Mouse (Mus musculus): ENCODE data around the gene Coq4.

Gene Coq4

DNA sequence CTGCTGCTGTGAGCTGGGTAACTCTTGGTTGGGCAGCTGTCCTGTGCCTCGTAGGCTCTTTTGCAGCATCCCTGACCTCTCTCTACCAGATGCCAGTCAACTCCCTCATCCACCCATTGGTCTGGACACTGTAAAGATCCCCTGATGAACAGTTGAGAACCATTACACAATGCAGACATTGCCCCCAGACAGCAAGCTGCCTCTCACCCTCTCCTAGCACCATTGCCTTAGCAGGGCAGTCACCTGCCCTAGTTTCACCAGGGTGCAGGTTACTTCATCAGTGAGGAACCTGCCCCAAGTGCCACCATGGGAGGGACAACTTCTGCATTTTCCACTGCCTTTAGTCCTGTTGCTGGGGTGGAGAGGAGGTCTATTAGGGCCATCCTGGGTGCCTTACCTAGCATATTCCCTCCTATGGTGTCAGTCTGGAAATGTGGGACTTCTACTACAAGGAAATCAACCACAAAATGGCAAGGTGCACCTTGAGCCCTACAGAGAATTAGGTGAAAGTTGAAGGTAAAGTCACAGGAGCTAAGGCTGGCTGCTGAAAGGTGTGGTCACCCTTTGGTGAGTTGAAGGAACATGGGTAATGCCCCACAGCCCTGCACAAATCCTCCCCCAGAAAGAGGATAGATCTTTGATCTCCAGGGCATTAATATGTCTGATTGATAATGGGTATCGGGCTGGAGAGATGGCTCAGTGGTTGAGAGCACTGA, 5.6 kb downstream of the Coq4 start:
- in situ Hi-C loops (cut with MboI; ENCODE audit: low sequenced_read_pairs) = no loop called here

DNA sequence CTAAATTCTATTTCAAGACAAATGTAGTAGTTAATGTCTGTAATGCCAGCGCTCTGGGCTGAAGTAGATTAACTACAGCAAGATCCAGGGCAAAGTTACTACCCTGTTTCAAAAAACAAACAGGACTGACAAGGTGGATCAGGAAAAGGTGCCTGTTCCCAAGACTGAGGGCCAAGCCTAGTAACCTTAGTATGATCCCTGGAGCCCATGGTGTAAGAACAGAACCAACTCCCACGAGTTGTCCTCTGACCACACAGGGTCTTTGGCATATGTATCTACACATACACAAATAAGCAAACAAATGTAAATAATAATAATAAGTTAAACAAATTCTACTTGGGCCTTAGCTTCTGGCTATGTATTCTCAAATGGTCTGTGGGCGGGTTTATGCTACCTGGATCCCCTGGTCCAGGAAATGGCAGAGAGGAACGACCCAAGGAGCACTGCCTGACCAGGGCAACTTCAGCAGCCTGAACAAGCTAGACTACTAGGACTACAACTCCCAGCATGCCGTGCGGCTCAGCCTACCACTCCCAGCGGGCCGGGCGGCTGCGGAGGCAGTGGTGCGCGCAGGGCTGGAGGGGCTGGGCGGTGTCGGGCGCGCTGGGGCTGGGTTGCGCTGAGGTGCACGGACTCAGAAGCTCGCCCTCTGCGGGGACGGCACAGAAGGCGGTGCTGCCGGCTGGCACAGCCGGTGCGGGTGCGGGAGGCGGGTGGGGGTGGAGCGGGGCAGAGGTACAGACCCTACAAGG, 15.0 kb downstream of the Coq4 start, which contains the start of gene Slc27a4:
Slc27a4 (plus strand) TSS at position 560 of the 752 bp plus-strand sequence.
- in situ Hi-C loops (cut with MboI; ENCODE audit: low sequenced_read_pairs) = no loop called here

DNA sequence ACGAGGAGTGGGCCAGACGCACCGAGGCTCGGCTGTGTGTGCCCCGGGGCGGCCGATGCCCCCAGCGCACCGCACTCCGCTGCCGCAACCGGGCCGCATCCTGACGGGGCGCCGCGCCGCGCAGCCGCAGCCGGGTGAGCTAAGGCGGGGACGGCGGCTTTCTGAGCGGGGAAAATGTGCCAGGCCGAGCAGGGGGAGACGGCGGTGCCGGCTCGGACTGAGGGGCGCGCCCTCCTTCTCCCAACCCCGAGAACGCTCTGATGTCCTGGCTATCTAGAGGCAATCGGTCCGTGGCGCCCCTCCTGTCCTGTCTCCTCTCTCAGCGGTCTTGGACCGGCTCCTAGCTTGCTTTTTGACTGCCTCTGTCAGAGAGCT, 15.5 kb downstream of the Coq4 start:
- in situ Hi-C loops (cut with MboI; ENCODE audit: low sequenced_read_pairs) = no loop called here

DNA sequence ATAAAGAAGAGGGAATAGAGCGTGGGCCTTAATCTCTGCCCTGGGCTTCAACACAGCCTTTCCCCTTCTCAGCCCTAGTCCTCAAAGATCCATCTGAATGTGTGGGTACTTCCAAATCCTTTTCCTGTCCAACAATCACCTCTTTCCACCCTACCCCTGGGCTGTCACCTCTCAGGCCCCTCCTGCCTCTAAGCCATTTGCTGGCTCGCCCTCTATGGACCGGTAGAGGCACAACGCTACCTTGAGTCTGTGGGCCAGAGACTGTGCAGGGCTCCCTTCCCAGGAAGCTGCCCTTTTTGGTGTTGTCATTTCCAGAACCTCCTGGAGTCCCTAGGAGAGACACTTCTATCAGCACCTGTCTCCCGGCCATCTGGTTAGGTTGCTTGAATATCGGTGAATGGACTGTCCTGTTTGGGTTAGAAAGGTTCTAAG, 16.1 kb downstream of the Coq4 start:
- in situ Hi-C loops (cut with MboI; ENCODE audit: low sequenced_read_pairs) = no loop called here

DNA sequence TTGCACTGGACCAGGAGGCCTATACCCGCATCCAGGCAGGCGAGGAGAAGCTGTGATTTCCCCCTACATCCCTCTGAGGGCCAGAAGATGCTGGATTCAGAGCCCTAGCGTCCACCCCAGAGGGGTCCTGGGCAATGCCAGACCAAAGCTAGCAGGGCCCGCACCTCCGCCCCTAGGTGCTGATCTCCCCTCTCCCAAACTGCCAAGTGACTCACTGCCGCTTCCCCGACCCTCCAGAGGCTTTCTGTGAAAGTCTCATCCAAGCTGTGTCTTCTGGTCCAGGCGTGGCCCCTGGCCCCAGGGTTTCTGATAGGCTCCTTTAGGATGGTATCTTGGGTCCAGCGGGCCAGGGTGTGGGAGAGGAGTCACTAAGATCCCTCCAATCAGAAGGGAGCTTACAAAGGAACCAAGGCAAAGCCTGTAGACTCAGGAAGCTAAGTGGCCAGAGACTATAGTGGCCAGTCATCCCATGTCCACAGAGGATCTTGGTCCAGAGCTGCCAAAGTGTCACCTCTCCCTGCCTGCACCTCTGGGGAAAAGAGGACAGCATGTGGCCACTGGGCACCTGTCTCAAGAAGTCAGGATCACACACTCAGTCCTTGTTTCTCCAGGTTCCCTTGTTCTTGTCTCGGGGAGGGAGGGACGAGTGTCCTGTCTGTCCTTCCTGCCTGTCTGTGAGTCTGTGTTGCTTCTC, 28.5 kb downstream of the Coq4 start:
- in situ Hi-C loops (cut with MboI; ENCODE audit: low sequenced_read_pairs) = no loop called here

DNA sequence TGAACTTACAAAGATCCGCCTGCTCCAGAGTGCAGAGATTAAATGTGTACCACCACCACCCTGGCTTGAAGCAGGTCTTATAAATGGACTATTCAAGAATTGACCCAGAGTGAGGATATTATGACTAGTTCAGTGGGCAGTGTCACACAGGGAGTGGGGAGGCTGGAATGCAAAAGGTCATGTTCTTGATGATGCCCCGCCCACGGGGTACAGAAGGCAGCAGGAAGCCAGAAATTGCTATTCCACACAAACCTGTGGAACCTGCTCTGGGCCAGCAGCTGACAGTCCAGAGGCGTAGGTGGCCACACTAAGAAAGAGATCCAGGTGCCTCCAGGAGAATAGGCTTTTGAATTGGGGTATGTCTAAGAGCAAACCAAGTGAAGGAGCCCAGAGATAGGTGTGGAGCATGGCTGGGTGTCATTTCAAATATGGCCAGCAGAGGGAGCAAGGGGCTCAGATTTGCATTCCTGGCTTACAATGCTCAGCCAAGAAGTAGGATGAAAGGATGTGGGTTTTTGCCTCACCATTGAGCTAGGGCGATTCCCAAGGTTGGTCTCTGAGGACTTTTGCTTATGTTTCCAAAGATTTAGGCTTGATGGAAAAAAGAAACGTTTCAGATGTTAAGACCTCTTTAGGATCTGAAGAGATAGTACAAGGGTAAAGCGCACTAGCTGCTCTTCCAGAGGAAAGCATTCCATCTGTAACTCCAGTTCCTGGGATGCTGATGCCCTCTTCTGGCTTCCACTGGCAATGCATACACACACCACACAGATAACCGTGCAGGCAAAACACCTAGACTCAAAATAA, 30.3 kb downstream of the Coq4 start:
- in situ Hi-C loops (cut with MboI; ENCODE audit: low sequenced_read_pairs) = no loop called here

DNA sequence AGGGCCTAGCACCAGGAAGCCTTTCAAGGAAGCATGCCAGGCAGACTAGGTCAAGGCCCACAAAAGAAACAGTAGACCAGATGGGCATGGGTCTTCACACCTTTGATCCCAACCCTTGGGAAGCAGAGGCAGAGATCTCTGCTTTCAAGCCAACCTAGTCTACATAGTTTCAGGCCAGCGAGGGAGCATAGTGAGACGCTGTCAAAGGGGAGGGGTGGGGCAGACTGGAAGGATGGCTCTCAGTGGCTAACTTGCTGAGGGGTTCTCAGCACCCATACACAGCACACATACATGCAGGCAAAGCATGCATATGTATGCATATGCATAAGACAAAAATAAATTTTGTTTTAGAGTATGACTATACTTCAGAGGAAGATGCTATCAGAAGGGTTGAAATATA, 32.1 kb downstream of the Coq4 start:
- in situ Hi-C loops (cut with MboI; ENCODE audit: low sequenced_read_pairs) = no loop called here

DNA sequence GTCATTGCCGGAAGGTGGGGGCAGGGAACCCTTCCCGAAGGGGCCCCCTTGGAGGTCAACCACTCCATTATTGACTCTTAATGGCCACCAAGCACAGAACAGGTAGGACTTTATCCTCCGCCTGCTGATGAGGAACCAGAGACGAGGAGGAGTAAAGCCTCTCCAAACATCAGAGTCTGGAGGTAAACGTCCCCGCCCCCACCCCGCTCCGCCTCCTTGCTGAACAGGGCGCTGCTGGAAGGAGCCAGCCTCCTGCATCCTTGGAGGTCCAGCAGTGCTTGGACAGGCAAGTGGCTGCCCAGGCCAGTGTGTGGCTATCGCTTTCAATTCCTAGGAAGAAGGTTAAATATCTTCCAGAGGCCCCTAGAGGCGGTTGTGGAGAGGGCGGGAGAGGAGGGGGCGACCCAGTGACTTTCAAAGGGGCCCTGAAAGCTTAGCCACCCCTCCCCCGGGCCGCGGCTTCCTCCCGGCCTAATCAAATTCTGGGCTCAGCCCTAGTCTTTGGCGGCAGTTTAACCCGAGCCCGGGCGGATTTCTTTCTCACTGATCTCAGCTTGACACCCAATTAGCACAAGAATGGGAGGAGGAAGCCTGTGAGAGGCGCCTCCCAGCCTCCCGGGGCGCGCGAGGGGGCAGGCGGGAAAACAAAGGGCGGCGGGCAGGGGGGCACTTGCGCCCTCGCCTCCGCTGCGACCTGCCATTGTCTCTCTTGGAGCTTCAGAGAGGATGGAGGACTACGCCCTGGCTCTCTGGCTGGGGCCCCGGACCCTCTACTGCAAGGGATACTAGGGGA, 32.9 kb downstream of the Coq4 start, which contains the start of gene Urm1:
Urm1 (plus strand) TSS at position 51 of the 793 bp plus-strand sequence.
- in situ Hi-C loops (cut with MboI; ENCODE audit: low sequenced_read_pairs) = no loop called here

DNA sequence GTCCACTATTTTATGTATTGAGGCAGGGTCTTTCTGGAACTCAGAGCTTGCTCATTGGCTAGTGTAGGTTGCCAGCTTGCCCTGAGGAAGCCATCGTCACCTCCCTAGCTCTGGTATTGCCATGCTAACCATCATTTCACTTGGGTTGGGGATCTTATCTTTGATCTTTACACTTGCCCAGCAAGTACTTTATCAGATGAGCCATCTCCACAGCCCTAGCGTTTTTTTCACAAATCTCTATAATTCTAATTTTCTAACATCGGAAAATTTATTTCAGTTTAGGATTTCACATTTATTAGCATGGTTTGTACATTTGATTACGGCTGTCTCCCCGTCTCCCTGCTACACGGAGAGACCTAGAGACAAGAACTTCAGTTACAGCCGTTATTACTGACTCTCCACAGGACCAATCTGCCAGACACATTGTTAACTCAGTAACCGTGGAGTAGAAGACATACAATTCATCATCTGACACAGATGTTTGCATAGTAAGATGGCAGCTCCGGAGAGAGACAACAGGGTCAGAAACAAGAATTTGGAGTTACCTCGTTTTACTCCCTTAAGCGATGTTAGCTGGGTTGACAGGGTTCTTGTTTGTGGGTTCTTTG, 39.1 kb downstream of the Coq4 start:
- in situ Hi-C loops (cut with MboI; ENCODE audit: low sequenced_read_pairs) = no loop called here

DNA sequence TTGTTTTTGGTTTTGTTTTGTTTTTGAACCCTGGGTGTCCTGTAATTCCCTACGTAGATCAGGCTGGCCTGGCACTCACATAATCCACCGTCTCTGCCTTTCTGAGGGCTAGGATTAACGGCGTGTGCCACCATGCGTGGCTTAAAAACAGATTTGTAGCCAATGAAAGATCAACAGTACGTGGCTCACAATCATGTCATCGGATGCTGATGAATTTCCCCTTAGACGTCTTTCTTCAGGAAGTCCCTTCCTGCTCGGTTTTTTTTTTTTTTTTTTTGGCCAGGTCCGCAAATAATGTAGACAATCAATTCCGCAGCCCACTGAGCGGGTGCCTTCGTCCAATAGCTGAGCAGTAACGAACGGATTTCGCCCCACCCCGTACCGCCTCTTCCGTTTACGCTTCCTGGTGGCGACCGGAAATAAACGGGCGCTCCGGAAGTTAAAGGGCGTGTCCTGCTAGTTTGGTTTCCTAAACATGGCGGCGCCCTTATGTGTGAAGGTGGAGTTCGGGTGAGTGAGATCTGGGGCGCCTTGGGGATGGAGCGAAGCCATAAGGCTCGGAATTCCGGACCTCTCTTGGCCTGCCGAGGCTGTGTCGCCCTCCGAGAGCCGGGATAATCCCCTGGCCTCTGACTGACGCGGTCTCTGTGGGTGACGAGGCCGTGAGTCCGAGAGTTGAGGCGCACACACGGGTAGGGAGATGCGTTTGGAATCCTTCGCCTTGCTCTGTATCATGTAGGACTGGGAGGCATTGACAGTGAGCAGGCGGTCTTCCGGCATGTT, 39.8 kb downstream of the Coq4 start:
- in situ Hi-C loops (cut with MboI; ENCODE audit: low sequenced_read_pairs) = no loop called here

DNA sequence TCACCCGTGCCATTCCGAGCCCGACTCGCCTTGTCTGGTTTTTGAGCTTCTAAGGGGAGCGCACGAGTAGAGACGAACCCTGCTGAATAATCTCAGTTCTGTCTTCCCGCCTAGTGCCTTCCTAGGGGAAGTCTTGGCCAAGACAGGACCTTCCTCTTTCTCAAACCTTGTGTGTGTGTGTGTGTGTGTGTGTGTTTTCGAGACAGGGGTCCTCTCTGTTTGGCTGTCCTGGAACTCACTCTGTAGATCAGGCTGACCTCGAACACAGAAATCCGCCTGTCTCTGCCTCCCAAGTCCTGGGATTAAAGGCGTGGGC, 40.4 kb downstream of the Coq4 start:
- in situ Hi-C loops (cut with MboI; ENCODE audit: low sequenced_read_pairs) = no loop called here

DNA sequence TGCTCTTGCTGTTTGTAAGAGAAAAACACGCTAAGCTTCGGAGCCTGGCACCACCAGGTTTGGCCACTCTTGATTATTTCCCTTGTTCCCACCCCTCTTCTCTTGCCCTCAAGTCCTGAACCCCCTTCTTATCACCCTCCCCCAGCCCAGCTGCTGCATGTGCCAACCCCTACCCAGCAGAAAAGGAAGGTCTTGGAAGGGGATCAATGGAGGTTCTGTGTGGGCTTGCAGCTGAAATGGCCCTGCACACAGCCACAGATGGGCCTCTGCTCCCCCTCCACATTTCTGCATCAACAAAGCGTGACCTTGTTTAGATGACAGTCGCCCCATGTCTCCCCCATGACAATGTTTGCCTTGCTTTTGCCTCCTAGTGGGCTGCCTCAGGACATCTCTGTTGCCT, 43.8 kb downstream of the Coq4 start:
- in situ Hi-C loops (cut with MboI; ENCODE audit: low sequenced_read_pairs) = no loop called here

DNA sequence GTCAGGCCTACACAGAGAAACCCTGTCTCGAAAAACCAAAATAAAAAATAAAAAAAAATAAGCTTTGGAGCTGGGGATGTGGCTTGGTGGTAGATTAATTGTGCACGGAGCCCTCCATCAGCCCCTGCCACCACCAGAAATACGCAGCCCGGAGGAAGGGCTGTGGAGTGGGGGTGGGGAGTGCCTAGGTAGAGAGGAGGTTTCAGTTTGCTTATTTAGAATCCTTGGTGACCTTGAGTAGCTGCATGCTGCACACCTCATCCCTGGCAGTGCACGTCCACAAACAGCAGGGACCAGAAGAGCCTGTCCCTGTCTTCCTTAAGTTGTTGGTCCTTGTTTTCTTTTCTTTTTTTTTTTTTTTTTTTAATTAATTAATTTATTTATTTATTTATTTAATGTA, 46.5 kb downstream of the Coq4 start:
- in situ Hi-C loops (cut with MboI; ENCODE audit: low sequenced_read_pairs) = no loop called here

DNA sequence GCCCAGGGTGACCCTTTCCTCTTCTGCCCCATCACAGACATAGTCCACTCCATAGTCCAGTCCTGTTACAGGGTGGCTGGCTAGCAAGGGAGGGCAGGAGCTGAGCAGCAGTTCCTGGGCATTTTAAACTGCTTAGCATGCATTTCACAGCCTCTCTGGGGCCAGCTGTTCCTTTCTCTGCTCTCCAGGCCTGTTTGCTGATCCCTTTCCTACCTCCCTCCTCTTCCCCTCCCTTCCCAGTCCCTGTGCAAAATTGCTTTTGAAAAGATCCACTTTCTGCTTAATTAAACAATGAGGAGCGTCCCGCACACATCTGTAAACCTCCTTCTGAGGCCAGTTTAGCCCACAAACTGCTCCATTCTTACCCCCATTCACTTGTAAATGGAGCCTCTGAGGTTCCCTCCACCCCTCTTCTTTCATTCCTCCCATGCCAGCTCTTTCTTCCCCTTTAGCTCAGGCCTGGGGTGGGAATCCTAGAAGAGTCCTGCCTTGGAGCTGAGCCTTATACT, 48.2 kb downstream of the Coq4 start:
- in situ Hi-C loops (cut with MboI; ENCODE audit: low sequenced_read_pairs) = no loop called here

DNA sequence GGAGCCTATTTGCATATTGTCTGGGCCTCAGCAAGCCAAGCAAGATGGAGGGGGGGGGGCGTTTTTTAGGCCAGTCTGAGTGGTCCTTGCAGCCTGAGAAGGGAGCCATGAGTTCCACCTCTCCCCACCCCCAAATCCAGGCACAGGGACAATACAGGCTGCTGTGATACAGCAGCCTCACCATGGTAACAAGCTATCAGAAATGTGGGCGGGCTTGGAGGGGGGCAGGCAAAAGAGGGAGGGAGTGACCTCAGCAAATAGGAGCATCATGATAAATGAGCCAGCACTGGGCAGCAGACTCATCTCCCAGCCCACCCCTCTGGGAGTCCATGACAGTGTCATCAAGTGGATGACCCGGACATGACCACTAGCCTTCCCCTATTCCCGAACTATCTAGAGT, 52.2 kb downstream of the Coq4 start:
- in situ Hi-C loops (cut with MboI; ENCODE audit: low sequenced_read_pairs) = no loop called here

DNA sequence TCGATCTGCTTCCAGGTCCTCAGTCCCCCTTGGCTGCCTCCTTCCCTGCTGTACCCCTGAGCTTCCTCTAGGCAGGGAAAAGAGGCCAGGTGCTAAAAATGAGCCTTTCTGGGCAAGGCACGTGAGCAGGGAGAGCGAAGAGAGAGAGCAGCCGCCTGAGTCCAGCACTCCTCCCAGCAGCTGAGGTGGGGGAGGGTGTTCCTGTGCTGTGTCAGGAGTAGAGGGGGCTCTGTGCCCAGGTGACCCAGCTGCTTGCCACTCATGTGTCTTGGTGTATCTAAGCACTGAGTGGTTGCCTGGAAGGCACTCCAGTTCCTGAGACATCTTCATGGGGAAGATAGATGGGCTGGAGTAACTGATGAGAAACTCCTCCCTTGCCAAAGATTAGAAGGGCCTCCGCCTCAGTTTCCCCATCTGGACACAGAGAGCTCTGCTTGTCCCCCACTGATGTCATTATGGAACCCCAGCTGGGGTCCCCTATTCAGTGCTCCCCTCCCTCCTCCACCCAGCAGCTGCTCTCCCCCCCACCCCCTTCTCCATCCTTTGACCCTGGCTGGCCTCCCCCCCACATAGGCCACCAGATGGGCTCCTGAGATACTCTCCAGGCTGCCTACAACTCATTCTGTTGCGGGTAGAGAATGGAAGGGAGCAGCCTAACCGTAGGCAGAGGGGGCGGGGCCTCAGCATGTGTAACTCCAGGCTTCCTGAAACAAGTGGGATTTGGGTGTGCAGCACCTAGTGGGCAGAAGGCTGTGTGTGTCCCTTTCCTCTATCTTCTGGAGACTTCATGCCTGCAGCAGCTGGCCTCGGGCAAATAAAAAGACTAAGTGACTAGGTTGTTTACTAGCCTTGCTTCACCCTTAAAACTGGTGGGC, 56.2 kb downstream of the Coq4 start:
- in situ Hi-C loops (cut with MboI; ENCODE audit: low sequenced_read_pairs) = no loop called here

DNA sequence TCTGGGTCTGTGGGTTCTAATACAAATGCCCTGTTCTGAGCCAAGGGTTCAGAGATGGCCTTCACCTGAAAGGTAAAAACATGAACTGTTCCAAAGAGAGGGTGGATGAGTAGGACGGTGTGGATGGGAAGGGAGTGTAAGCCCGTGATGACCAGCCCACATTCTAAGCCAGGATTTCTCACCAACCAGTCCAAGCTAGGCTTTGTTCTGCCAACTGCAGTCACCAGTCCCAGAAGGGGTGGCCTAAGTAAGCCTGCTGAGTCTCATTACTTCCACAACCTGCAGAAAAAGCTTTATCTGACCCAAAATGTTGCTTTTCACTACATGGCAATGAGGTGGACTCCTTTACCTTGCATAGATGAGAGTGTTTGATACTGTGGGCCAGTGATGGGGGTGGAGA, 56.8 kb downstream of the Coq4 start:
- in situ Hi-C loops (cut with MboI; ENCODE audit: low sequenced_read_pairs) = no loop called here

DNA sequence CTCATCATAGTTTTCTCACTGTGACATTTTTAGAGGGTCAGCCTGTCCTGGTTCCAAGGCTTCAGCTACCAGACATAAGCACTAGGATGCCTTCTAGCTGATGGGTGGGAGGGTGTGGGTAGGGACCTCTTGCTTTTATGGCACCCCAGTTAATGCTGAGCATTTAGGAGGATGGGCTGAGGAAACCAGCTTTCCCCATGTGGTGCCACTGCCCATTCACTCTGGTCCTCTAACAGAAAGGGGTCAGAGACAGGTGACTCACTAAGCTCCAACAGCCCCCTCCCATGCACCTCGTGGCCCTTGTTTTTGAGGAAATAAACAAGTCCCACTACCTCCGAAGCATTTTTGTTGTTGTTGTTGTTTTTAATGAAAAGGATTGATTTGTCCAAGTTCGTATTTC, 57.4 kb downstream of the Coq4 start:
- in situ Hi-C loops (cut with MboI; ENCODE audit: low sequenced_read_pairs) = no loop called here
